Mouse (Mus musculus) forebrain, embryonic 11.5 days (tissue): Measurements from ENCODE around the gene Jmjd1c. TPM values are rescaled to one million over a fixed set of nuclear protein-coding genes. Genes with fewer than 3 reads are reported as not detected.
"Not testable (repeated sequence)": the region's sequence is repeated elsewhere in the genome, so short reads cannot be mapped to it uniquely, and the experiment has no call there.

Experiments used
- ATAC-seq: fragments of 200-750 bp; cut with Nextera tagmentation; replicated peaks from 2 replicates; pipeline ENCODE4 v1.8.0; 2017; ENCODE audit warnings: moderate TSS enrichment; ENCODE audit not compliant: low FRiP score
- DNase-seq: peaks from one replicate; pipeline ENCODE4 v3.0.0-alpha.2; 2017; ENCODE audit warnings: low spot score
- H3K27ac ChIP-seq: fragments of 300-500 bp; sonication (generic); 2 replicates; pipeline ENCODE4 v1.5.1; 2014; ENCODE audit warnings: low read depth, low read length
- H3K27me3 ChIP-seq: fragments of 300-500 bp; sonication (generic); 2 replicates; pipeline ENCODE4 v1.6.1; 2014; ENCODE audit warnings: mild to moderate bottlenecking, low read length, mixed read lengths; ENCODE audit not compliant: control insufficient read depth, insufficient read depth
- H3K36me3 ChIP-seq: fragments of 300-500 bp; sonication (generic); 2 replicates; pipeline ENCODE4 v1.6.1; 2014; ENCODE audit warnings: mild to moderate bottlenecking, low read length, moderate library complexity, mixed read lengths; ENCODE audit not compliant: control insufficient read depth, insufficient read depth
- H3K4me1 ChIP-seq: fragments of 300-500 bp; sonication (generic); replicated peaks from 2 replicates; pipeline ENCODE4 v1.6.1; 2014; ENCODE audit warnings: low read length, mixed read lengths; ENCODE audit not compliant: control insufficient read depth, insufficient read depth
- H3K4me2 ChIP-seq: fragments of 300-500 bp; sonication (generic); 2 replicates; pipeline ENCODE4 v1.6.1; 2014; ENCODE audit warnings: low read depth, mild to moderate bottlenecking, low read length, moderate library complexity, mixed read lengths; ENCODE audit not compliant: severe bottlenecking
- H3K4me3 ChIP-seq: fragments of 300-500 bp; sonication (generic); 2 replicates; pipeline ENCODE4 v1.5.1; 2014; ENCODE audit warnings: low read depth, low read length
- H3K9ac ChIP-seq: fragments of 300-500 bp; sonication (generic); 2 replicates; pipeline ENCODE4 v1.6.1; 2014; ENCODE audit warnings: low read length
- H3K9me3 ChIP-seq: fragments of 300-500 bp; sonication (generic); 2 replicates; pipeline ENCODE4 v1.6.1; 2016; ENCODE audit warnings: low read length, mixed read lengths; ENCODE audit not compliant: control insufficient read depth
- WGBS: fragments of 180-500 bp; shearing (Covaris S2); extraction: QIAGEN DNeasy Blood & Tissue Kit; methylation state at CpG from one replicate; pipeline ENCODE4 v1.1.7; 2014; 5-methylcytosine and 5-hydroxymethylcytosine counted together
- polyA plus RNA-seq: library from polyadenylated mRNA; unstranded; fragments of >200 nt; fragmentation: Nextera tagmentation; extraction: Ambion mirVana; gene quantifications from 2 replicates; pipeline ENCODE4 v1.2.1, GENCODE M21; 2014

The Jmjd1c gene
- polyA plus RNA-seq, 1 experiment from 2014 or later = 55.7 TPM

DNA sequence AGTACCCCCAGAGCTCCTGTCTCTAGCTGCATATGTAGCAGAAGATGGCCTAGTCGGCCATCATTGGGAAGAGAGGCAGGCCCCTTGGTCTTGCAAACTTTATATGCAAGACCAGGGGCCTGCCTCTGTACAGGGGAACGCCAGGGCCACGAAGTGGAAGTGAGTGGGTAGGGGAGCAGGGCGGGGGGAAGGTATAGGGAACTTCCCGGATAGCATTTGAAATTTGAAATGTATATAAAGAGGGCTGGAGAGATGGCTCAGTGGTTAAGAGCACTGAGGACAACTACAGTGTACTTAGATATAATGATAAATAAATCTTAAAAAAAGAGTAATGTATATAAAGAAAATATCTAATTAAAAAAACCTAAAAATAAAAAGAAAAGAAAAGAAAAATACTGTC lies 17.0 kb downstream of the Jmjd1c start:
- not testable (repeated sequence) for H3K9me3 ChIP-seq, H3K36me3 ChIP-seq, ATAC-seq, H3K27ac ChIP-seq, H3K27me3 ChIP-seq, H3K4me2 ChIP-seq, H3K9ac ChIP-seq, H3K4me3 ChIP-seq, DNase-seq
- H3K4me1 ChIP-seq = peaks cover 12% of the 10 kb centered on the region; the same call in 1 of the 2 replicates
- 84% methylated on average over 5 of the region's 5 CpGs for WGBS

DNA sequence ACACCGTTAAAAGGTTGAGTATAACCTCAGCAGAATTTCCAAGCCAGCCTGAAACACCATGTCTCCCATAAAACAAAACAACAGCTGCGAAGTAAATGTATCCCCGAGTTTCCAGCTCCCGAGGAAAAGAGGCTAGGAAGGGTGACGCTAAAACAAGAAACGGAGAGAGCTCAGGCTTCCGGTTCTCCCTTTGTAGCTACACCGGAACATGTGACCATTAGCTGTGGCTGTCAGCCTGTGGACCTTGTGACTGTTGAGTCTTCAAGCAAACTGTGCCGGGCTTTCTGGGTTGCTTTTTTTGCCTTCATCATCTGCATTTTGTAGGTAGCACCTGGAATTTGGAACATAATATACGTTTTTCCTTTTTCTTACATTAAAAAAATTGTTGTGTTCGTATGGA lies 17.9 kb downstream of the Jmjd1c start:
- Histone ChIP-seq H3K4me1 (peaks cover 9% of the 10 kb centered on the region; the same call in 1 of the 2 replicates), H3K9me3 (no peaks in the 10 kb centered on the region), H3K4me3 (no peak overlapping the region), H3K27me3 (no peaks in the 10 kb centered on the region), H3K27ac (no peak overlapping the region), H3K9ac (no peak overlapping the region), H3K36me3 (no peaks in the 10 kb centered on the region), H3K4me2 (no peak overlapping the region)
- no peak for DNase-seq
- no peak for ATAC-seq
- 93% methylated on average over 11 of the region's 11 CpGs for WGBS

GRCm38 (mm10) chr10:67115115-67115514 lies 19.2 kb downstream of the Jmjd1c start:
- Histone ChIP-seq H3K4me3 (no peak overlapping the region), H3K27me3 (no peaks in the 10 kb centered on the region), H3K36me3 (no peaks in the 10 kb centered on the region), H3K4me1 (peaks cover 9% of the 10 kb centered on the region; the same call in 1 of the 2 replicates), H3K4me2 (no peak overlapping the region), H3K27ac (peak overlapping the region; percentile 41; the same call in 1 of the 2 replicates), H3K9ac (peak overlapping the region; percentile 12; the same call in 1 of the 2 replicates), H3K9me3 (no peaks in the 10 kb centered on the region)
- ATAC-seq (no peak), DNase-seq (no peak)
- 26% methylated on average over 6 of the region's 6 CpGs for whole genome bisulfite sequencing

DNA sequence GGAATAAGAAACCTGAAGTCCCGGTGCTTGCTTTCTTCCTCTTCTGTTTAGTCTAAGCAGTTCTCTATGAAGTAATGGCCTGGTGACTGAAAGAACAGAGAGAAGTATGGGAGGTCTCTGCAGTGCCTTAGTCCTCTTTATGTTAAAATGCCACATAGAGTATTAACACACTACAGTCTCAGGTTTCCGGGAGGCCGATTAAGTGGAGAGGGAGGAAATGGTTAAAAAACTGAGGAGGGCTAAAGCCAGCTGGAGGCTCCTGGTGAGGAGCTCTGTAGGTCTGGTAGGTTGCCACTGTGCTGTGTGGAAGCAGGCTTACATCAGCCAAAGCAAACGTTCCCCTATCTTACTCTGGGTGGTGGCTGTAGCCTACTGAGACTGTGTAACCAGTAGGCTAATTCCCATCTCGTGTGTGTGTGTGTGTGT lies 19.8 kb downstream of the Jmjd1c start:
- H3K9ac ChIP-seq = no peak overlapping the region
- DNase-seq (no peak), ATAC-seq (no peak)
- no peak overlapping the region for H3K4me2 ChIP-seq
- peaks cover 9% of the 10 kb centered on the region; the same call in 1 of the 2 replicates for H3K4me1 ChIP-seq
- no peaks in the 10 kb centered on the region for H3K36me3 ChIP-seq
- H3K9me3 ChIP-seq = no peaks in the 10 kb centered on the region
- WGBS = 25% methylated on average over 5 of the region's 5 CpGs
- H3K27me3 ChIP-seq = no peaks in the 10 kb centered on the region
- no peak overlapping the region for H3K4me3 ChIP-seq
- H3K27ac ChIP-seq = no peak overlapping the region

- Histone ChIP-seq H3K36me3 (no peaks in the 10 kb centered on the region), H3K27ac (no peak overlapping the region), H3K4me3 (no peak overlapping the region), H3K9me3 (no peaks in the 10 kb centered on the region), H3K9ac (no peak overlapping the region), H3K4me1 (peaks cover 9% of the 10 kb centered on the region; the same call in 1 of the 2 replicates), H3K4me2 (no peak overlapping the region), H3K27me3 (no peaks in the 10 kb centered on the region)
- no peak for DNase-seq
- WGBS = 81% methylated on average over 8 of the region's 8 CpGs
- ATAC-seq = no peak
Observed at GRCm38 (mm10) chr10:67116251-67116650, 20.3 kb downstream of the Jmjd1c start.

DNA sequence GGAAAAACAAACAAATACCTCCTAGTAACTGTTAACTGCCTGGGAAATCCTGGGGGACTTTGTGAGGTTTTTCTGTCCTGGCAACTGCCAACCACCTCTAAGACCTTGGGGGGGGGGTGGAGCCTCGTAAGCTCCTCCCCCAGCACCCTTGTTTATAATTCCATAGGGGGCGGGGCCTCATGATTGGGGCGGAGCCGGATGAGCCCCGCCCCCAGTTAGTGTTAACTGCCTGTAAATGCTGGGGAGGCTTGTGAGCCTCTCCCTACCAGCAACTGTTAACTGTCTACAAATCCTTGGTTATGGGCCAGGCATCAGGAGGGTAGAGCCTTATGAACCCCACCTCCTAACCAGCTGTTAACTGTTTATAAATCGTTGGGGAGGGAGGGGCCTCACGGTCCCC lies 23.4 kb downstream of the Jmjd1c start:
- DNase-seq = no peak
- Histone ChIP-seq H3K4me3 (no peak overlapping the region), H3K36me3 (no peaks in the 10 kb centered on the region), H3K4me1 (peaks cover 9% of the 10 kb centered on the region; the same call in 1 of the 2 replicates), H3K27me3 (no peaks in the 10 kb centered on the region), H3K9me3 (no peaks in the 10 kb centered on the region), H3K27ac (no peak overlapping the region), H3K4me2 (no peak overlapping the region), H3K9ac (no peak overlapping the region)
- 0 out of 2 replicates have a peak, but pooled peaks have one; percentile 15 for ATAC-seq
- WGBS = 76% methylated on average over 7 of the region's 7 CpGs

GRCm38 (mm10) chr10:67120180-67120579 lies 24.3 kb downstream of the Jmjd1c start:
- Histone ChIP-seq H3K9ac (no peak overlapping the region), H3K4me1 (peaks cover 7% of the 10 kb centered on the region; the same call in 1 of the 2 replicates)
- 58% methylated on average over 4 of the region's 4 CpGs for WGBS

DNA sequence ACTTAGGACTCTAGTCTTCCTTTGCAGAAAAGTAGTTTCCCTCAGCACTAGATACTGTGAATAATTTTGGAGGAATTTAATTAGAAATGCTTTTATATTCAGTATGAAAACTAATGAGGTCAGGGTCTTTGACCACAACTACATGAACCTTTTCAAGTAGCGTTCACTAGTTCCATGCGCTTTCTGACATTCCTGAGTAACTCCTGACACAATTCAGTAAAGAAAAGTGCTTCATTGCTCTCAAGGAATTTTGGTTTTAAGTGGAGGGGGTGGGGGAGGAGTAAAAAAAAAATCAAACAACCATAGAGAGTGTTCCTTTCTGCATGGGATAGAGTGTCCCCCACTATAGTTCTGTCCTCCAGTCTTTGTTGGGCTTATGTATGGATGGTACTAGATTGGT lies 24.7 kb downstream of the Jmjd1c start:
- Histone ChIP-seq H3K4me2 (no peak overlapping the region), H3K4me1 (peaks cover 4% of the 10 kb centered on the region; the same call in 1 of the 2 replicates), H3K4me3 (no peak overlapping the region), H3K9me3 (no peaks in the 10 kb centered on the region), H3K27ac (no peak overlapping the region), H3K36me3 (no peaks in the 10 kb centered on the region), H3K9ac (no peak overlapping the region), H3K27me3 (no peaks in the 10 kb centered on the region)
- no peak for DNase-seq
- 40% methylated on average over 2 of the region's 2 CpGs for WGBS
- no peak for ATAC-seq

More at GRCm38 (mm10) chr10:67120180-67120579, 24.3 kb downstream of the Jmjd1c start:
- Histone ChIP-seq H3K36me3 (no peaks in the 10 kb centered on the region), H3K9me3 (no peaks in the 10 kb centered on the region), H3K27me3 (no peaks in the 10 kb centered on the region), H3K4me3 (no peak overlapping the region), H3K27ac (no peak overlapping the region), H3K4me2 (no peak overlapping the region)
- DNase-seq = no peak
- ATAC-seq = no peak

DNA sequence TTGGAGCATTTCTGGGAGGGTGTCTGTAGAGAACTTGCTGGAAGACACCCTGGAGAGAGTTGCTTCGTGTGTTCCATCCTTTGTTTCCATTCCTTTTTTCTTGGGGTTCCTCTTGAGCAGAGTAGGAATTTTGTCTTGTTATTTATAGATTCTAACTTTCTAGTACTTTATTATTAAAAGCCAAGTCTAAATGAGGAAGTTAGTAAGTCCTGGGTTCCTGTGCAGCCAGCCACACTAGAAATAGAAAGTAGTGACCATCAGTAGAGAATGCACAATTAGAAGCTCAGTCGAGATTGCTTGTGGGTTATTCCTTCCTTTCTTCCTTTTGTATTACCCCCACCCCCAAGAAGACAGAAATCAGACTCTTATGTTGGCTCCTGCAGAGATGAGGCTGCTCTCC lies 27.8 kb downstream of the Jmjd1c start:
- H3K4me1 ChIP-seq = 0 out of 2 replicates have a peak, but pooled peaks cover 7% of the 10 kb centered on the region
- no peaks in the 10 kb centered on the region for H3K9me3 ChIP-seq
- ATAC-seq (no peak), DNase-seq (no peak)
- WGBS = 50% methylated on average over 2 of the region's 2 CpGs
- H3K9ac ChIP-seq = no peak overlapping the region
- H3K4me2 ChIP-seq = no peak overlapping the region
- no peaks in the 10 kb centered on the region for H3K36me3 ChIP-seq
- no peaks in the 10 kb centered on the region for H3K27me3 ChIP-seq
- no peak overlapping the region for H3K4me3 ChIP-seq
- H3K27ac ChIP-seq = no peak overlapping the region
